Mouse (Mus musculus) myocyte (in vitro differentiated cells): ENCODE data around the gene Rccd1. TPM values are rescaled to one million over a fixed set of nuclear protein-coding genes. Genes with fewer than 3 reads are reported as not detected.

ENCODE experiments used
- H3K27me3 ChIP-seq: one replicate; pipeline ENCODE4 v1.6.1; 2011; ENCODE audit not compliant: control insufficient read depth, insufficient read depth, insufficient read length
- H3K36me3 ChIP-seq: one replicate; pipeline ENCODE4 v1.6.1; 2011; ENCODE audit not compliant: control insufficient read depth, insufficient read depth
- H3K4me2 ChIP-seq: one replicate; pipeline ENCODE4 v1.6.1; 2011; ENCODE audit warnings: low read depth, control low read depth
- H3K4me3 ChIP-seq: one replicate; pipeline ENCODE4 v1.5.1; 2011; ENCODE audit warnings: mild to moderate bottlenecking, control low read depth, moderate library complexity
- H3K79me2 ChIP-seq: one replicate; pipeline ENCODE4 v1.6.1; 2011; ENCODE audit not compliant: control insufficient read depth, insufficient read depth
- H3ac ChIP-seq: one replicate; pipeline ENCODE4 v1.6.1; 2011; ENCODE audit not compliant: control insufficient read depth, insufficient read length
- CEBPB ChIP-seq: IDR thresholded peaks from 2 replicates; pipeline ENCODE4 v1.6.1; 2011; ENCODE audit warnings: mild to moderate bottlenecking, moderate library complexity; ENCODE audit not compliant: poor library complexity, insufficient read depth, severe bottlenecking
- E2F4 ChIP-seq: IDR thresholded peaks from one replicate; pipeline ENCODE4 v1.6.1; 2011; ENCODE audit warnings: mild to moderate bottlenecking, control low read depth, moderate library complexity; ENCODE audit not compliant: insufficient read depth
- MAX ChIP-seq: IDR thresholded peaks from one replicate; pipeline ENCODE4 v1.6.1; 2011; ENCODE audit warnings: low read depth, mild to moderate bottlenecking, control low read depth
- MYOD1 ChIP-seq, 3 experiments: IDR thresholded peaks; one replicate each; pipeline ENCODE4 v1.6.1; 2011; ENCODE audit warnings: control low read depth in 2 of 3, low read depth in 2 of 3, mild to moderate bottlenecking in 2 of 3, moderate library complexity in 1 of 3; ENCODE audit not compliant: insufficient read length in 2 of 3, control insufficient read depth in 1 of 3
- MYOG ChIP-seq, 3 experiments: IDR thresholded peaks; one replicate each; pipeline ENCODE4 v1.6.1; 2011; ENCODE audit warnings: control low read depth in 2 of 3, low read depth in 2 of 3, mild to moderate bottlenecking in 2 of 3; ENCODE audit not compliant: insufficient read length in 2 of 3, control insufficient read depth in 1 of 3, insufficient read depth in 1 of 3
- POLR2A ChIP-seq: IDR thresholded peaks from one replicate; pipeline ENCODE4 v1.6.1; 2011; ENCODE audit warnings: low read depth, mild to moderate bottlenecking, control low read depth, moderate library complexity; ENCODE audit not compliant: insufficient read length
- POLR2AphosphoS2 ChIP-seq: IDR thresholded peaks from one replicate; pipeline ENCODE4 v1.6.1; 2011; ENCODE audit warnings: low read depth, control low read depth; ENCODE audit not compliant: insufficient read length
- REST ChIP-seq: IDR thresholded peaks from one replicate; pipeline ENCODE4 v1.6.1; 2011; ENCODE audit warnings: mild to moderate bottlenecking, control low read depth, moderate library complexity; ENCODE audit not compliant: insufficient read depth, insufficient read length
- SRF ChIP-seq: IDR thresholded peaks from one replicate; pipeline ENCODE4 v1.6.1; 2011; ENCODE audit warnings: low read depth; ENCODE audit not compliant: control insufficient read depth, insufficient read length
- TCF12 ChIP-seq: IDR thresholded peaks from one replicate; pipeline ENCODE4 v1.6.1; 2011; ENCODE audit warnings: mild to moderate bottlenecking, control low read depth; ENCODE audit not compliant: poor library complexity, insufficient read depth, severe bottlenecking
- TCF3 ChIP-seq: IDR thresholded peaks from one replicate; pipeline ENCODE4 v1.6.1; 2011; ENCODE audit warnings: low read depth, control low read depth; ENCODE audit not compliant: insufficient read length
- USF1 ChIP-seq: IDR thresholded peaks from one replicate; pipeline ENCODE4 v1.6.1; 2011; ENCODE audit warnings: low read depth, mild to moderate bottlenecking, control low read depth, moderate library complexity
- polyA plus RNA-seq: library from polyadenylated mRNA; unstranded; fragments of >200 nt; fragmentation: generic; extraction: Trizol; gene quantifications from one replicate; pipeline ENCODE4 v1.2.1, GENCODE M21; 2012; ENCODE audit warnings: missing spikeins

The Rccd1 gene
- polyA plus RNA-seq, 1 experiment, result 8.4 TPM

DNA sequence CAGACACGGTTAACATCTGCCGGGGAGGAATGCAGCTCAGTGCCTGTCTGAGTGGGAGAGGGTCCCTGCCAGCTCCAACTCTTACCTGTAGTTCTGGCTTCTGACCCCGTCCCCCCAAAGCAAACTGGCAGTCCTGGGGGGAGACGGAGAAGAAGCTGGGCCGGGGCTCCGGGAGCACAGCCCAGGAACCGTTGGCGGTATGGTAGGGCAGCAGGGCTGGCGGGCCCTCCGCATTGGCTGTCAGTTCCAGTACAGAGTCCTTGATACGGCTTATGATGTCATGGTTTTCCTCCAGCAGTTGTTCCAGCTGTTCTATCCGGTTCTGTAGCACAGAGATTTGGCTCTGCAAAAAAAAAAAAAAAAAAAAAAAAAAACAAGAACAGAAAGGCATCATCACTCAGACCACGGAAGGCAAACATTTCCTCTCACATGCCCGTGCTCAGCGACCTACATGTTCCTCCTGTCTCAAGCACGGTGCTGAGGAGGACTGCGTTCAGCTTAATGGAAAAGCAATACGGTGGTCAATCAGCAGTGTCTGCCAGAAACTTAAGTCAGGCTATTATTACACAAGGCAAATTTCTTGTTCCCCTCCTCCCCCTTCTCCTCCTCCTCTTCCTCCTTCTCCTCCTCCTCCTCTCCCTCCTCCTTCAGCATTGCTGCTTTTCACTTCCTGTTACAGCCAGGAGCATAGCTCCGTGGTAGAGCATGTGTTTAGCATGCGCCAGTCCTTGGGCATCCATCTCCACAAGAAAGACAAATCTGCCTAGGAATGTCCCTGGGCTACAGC is 44.6 kb upstream of the Rccd1 start:
- Histone ChIP-seq H3ac (no peak overlapping the region), H3K4me3 (no peak overlapping the region), H3K36me3 (no peaks in the 10 kb centered on the region), H3K4me2 (no peak overlapping the region), H3K27me3 (no peaks in the 10 kb centered on the region), H3K79me2 (no peaks in the 10 kb centered on the region)
- TF ChIP-seq REST, result no peak

GRCm38 (mm10) chr7:80368009-80368408 is 43.8 kb upstream of the Rccd1 start:
- H3K36me3 ChIP-seq, result no peaks in the 10 kb centered on the region
- TF ChIP-seq MYOD1 (IDR thresholded peaks at IDR 0.05; ENCODE audit: control insufficient read depth in 1 of 3, insufficient read length in 2 of 3, low read depth in 2 of 3) (no peak), USF1 (no peak), POLR2AphosphoS2 (no peak), TCF3 (no peak), POLR2A (no peak), E2F4 (no peak), TCF12 (no peak), SRF (no peak), MYOG (IDR thresholded peaks at IDR 0.05; ENCODE audit: control insufficient read depth in 1 of 3, insufficient read depth in 1 of 3, insufficient read length in 2 of 3, low read depth in 2 of 3) (no peak), MAX (no peak), REST (no peak), CEBPB (no peak)
- no peak overlapping the region for H3K4me2 ChIP-seq
- no peaks in the 10 kb centered on the region for H3K27me3 ChIP-seq
- H3K79me2 ChIP-seq, result no peaks in the 10 kb centered on the region
- H3K4me3 ChIP-seq, result no peak overlapping the region
- H3ac ChIP-seq, result no peak overlapping the region

DNA sequence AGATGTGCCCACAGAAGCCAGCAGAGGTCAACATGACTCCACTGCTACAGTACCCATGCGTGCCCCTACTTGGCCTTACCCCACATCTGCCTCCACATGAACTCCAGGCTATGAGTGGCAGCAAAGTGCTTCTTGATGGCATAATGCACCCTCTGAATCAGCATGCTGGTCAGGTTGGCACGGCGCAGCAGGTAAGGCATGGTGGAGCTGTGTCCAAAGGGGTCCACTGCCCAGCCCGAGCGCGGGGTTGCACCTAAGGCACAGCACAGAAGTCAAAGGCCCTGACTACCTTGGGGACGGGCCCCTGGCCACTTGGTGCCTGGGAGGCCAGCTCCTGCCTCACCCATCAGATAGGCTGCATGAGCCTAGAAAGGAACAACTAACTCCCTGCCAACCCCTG is 43.0 kb upstream of the Rccd1 start:
- TF ChIP-seq POLR2AphosphoS2 (no peak), MYOG (IDR thresholded peaks at IDR 0.05; ENCODE audit: control insufficient read depth in 1 of 3, insufficient read depth in 1 of 3, insufficient read length in 2 of 3, low read depth in 2 of 3) (no peak), POLR2A (no peak), REST (no peak), MYOD1 (IDR thresholded peaks at IDR 0.05; ENCODE audit: control insufficient read depth in 1 of 3, insufficient read length in 2 of 3, low read depth in 2 of 3) (no peak), TCF3 (no peak), E2F4 (no peak), USF1 (no peak), MAX (no peak), TCF12 (no peak), CEBPB (no peak), SRF (no peak)
- Histone ChIP-seq H3K4me2 (no peak overlapping the region), H3K79me2 (no peaks in the 10 kb centered on the region), H3K27me3 (no peaks in the 10 kb centered on the region), H3K4me3 (no peak overlapping the region), H3ac (no peak overlapping the region), H3K36me3 (no peaks in the 10 kb centered on the region)

DNA sequence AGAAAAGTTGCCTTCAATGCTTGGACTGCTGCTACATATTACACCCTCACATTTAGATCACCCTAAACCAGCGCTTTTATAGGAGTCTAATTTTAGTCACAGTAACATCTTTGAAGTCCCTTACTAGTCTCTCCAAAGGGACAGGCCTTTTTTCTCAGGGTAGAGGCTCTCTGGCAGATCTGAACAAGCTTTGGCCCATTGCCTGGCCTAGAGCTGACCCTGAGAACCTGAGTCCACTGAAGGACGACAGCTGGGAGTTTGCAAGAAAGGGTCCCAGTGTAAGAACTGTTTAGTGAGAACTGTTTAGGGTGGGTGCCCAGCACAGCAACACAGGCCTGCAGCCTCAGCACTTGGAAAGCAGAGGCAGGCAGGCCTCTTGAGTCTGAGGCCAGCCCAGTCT is 41.5 kb upstream of the Rccd1 start:
- no peak for TF ChIP-seq SRF
- no peak for TF ChIP-seq E2F4
- TF ChIP-seq MAX, result no peak
- no peak for TF ChIP-seq CEBPB
- no peak for TF ChIP-seq MYOG (IDR thresholded peaks at IDR 0.05; ENCODE audit: control insufficient read depth in 1 of 3, insufficient read depth in 1 of 3, insufficient read length in 2 of 3, low read depth in 2 of 3)
- no peak for TF ChIP-seq POLR2AphosphoS2
- no peak for TF ChIP-seq TCF12
- no peak for TF ChIP-seq MYOD1 (IDR thresholded peaks at IDR 0.05; ENCODE audit: control insufficient read depth in 1 of 3, insufficient read length in 2 of 3, low read depth in 2 of 3)
- no peak for TF ChIP-seq USF1
- TF ChIP-seq POLR2A, result no peak
- no peak for TF ChIP-seq TCF3
- no peak for TF ChIP-seq REST
- Histone ChIP-seq H3ac (no peak overlapping the region), H3K4me2 (no peak overlapping the region), H3K27me3 (no peaks in the 10 kb centered on the region), H3K4me3 (no peak overlapping the region), H3K36me3 (peaks cover 6% of the 10 kb centered on the region), H3K79me2 (no peaks in the 10 kb centered on the region)

DNA sequence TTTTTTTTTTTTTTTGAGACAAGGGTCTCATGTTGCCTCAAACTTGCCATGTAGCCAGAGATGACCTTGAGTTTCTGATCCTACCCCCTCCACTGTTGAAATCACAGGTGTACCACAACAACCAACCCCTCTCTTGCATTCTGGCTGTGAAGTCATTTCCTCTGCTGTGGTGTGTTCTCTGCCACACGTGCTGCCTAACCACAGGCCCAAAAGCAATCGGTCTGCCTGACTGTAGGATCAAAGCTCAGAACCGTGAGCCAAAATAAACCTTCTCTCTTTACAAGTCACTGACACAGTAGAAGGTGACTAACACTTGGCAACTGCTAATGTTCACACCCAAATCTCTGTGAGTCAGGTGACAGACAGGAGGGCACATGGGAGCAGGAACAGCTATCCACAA is 36.2 kb upstream of the Rccd1 start:
- H3ac ChIP-seq, result no peak overlapping the region
- no peak for TF ChIP-seq CEBPB
- no peak overlapping the region for H3K4me3 ChIP-seq
- no peaks in the 10 kb centered on the region for H3K79me2 ChIP-seq
- peaks cover 6% of the 10 kb centered on the region for H3K36me3 ChIP-seq
- H3K4me2 ChIP-seq, result no peak overlapping the region
- H3K27me3 ChIP-seq, result no peaks in the 10 kb centered on the region
